Mouse (Mus musculus) testis, adult 2 months (tissue): Measurements from ENCODE around the gene Micu1. TPM values are rescaled to one million over a fixed set of nuclear protein-coding genes. Genes with fewer than 3 reads are reported as not detected.

Experiments used
- H3K27ac ChIP-seq: fragments of 200-500 bp; 2 replicates; pipeline ENCODE4 v1.5.1; 2012; ENCODE audit warnings: low read depth, low read length; ENCODE audit not compliant: control insufficient read depth, insufficient read depth
- H3K27me3 ChIP-seq: fragments of 200-500 bp; 2 replicates; pipeline ENCODE4 v1.6.1; 2012; ENCODE audit warnings: mild to moderate bottlenecking, low read length, moderate library complexity; ENCODE audit not compliant: control insufficient read depth, insufficient read depth
- H3K36me3 ChIP-seq: fragments of 200-500 bp; 2 replicates; pipeline ENCODE4 v1.6.1; 2012; ENCODE audit warnings: mild to moderate bottlenecking, low read length; ENCODE audit not compliant: control insufficient read depth, insufficient read depth
- H3K4me1 ChIP-seq: fragments of 200-500 bp; 2 replicates; pipeline ENCODE4 v1.6.1; 2012; ENCODE audit warnings: low read length; ENCODE audit not compliant: control insufficient read depth, insufficient read depth
- H3K4me3 ChIP-seq: fragments of 200-500 bp; 2 replicates; pipeline ENCODE4 v1.5.1; 2012; ENCODE audit warnings: low read depth, mild to moderate bottlenecking, low read length, moderate library complexity, mixed read lengths; ENCODE audit not compliant: control insufficient read depth
- CTCF ChIP-seq: fragments of 200-500 bp; IDR thresholded peaks from 2 replicates; pipeline ENCODE4 v1.5.1; 2012; ENCODE audit warnings: low read depth, mild to moderate bottlenecking, inconsistent platforms, low read length, moderate library complexity; ENCODE audit not compliant: control insufficient read depth, insufficient read depth, insufficient replicate concordance
- POLR2A ChIP-seq: fragments of 200-500 bp; IDR thresholded peaks from 2 replicates; pipeline ENCODE4 v1.6.1; 2012; ENCODE audit warnings: low read depth, mild to moderate bottlenecking, inconsistent platforms, low read length, moderate library complexity; ENCODE audit not compliant: control insufficient read depth
- polyA plus RNA-seq: library from polyadenylated mRNA; depleted of rRNA; stranded (reverse); fragments of >200 nt; gene quantifications from 2 replicates; pipeline ENCODE4 v1.2.3, GENCODE M21; 2012

Gene Micu1
- polyA plus RNA-seq, 1 experiment = 33.6 TPM

- H3K27me3 ChIP-seq = no peaks in the 10 kb centered on the region
- no peaks in the 10 kb centered on the region for H3K4me1 ChIP-seq
- no peak overlapping the region for H3K4me3 ChIP-seq
- TF ChIP-seq CTCF (no peak), POLR2A (no peak)
- no peaks in the 10 kb centered on the region for H3K36me3 ChIP-seq
- no peak overlapping the region for H3K27ac ChIP-seq
Observed at GRCm38 (mm10) chr10:59774141-59774534, 71.9 kb downstream of the Micu1 start.

DNA sequence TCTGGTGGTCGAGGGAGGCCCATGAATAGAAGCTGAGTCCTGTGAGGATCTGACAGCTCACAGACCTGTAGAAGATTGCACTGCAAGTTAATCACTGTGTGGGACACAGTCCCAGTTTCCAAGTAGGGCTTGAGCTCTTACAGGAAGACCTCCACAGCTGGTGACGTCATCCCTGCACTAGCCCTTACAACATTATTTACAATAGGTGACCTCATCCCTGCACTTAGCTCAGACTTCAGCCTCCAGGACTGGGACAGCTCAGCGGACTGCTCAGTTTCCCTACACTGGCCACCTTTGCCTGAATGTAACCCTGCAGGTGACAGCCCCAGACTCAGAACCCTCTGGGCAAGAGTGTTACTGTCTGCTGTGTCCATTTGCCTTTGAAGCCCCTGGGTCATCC, 75.0 kb downstream of the Micu1 start:
- no peak overlapping the region for H3K27ac ChIP-seq
- no peak for TF ChIP-seq CTCF
- no peak for TF ChIP-seq POLR2A

GRCm38 (mm10) chr10:59778137-59778710, 75.9 kb downstream of the Micu1 start:
- Histone ChIP-seq H3K36me3 (no peaks in the 10 kb centered on the region), H3K27me3 (no peaks in the 10 kb centered on the region), H3K4me3 (no peak overlapping the region), H3K27ac (no peak overlapping the region), H3K4me1 (no peaks in the 10 kb centered on the region)
- TF ChIP-seq CTCF (no peak), POLR2A (no peak)

More for the DNA sequence above, 75.0 kb downstream of the Micu1 start:
- Histone ChIP-seq H3K4me3 (no peak overlapping the region), H3K36me3 (no peaks in the 10 kb centered on the region), H3K4me1 (no peaks in the 10 kb centered on the region), H3K27me3 (no peaks in the 10 kb centered on the region)

GRCm38 (mm10) chr10:59780698-59781097, 78.4 kb downstream of the Micu1 start:
- Histone ChIP-seq H3K4me1 (no peaks in the 10 kb centered on the region), H3K4me3 (no peak overlapping the region), H3K36me3 (no peaks in the 10 kb centered on the region), H3K27me3 (no peaks in the 10 kb centered on the region), H3K27ac (no peak overlapping the region)
- no peak for TF ChIP-seq POLR2A
- no peak for TF ChIP-seq CTCF

DNA sequence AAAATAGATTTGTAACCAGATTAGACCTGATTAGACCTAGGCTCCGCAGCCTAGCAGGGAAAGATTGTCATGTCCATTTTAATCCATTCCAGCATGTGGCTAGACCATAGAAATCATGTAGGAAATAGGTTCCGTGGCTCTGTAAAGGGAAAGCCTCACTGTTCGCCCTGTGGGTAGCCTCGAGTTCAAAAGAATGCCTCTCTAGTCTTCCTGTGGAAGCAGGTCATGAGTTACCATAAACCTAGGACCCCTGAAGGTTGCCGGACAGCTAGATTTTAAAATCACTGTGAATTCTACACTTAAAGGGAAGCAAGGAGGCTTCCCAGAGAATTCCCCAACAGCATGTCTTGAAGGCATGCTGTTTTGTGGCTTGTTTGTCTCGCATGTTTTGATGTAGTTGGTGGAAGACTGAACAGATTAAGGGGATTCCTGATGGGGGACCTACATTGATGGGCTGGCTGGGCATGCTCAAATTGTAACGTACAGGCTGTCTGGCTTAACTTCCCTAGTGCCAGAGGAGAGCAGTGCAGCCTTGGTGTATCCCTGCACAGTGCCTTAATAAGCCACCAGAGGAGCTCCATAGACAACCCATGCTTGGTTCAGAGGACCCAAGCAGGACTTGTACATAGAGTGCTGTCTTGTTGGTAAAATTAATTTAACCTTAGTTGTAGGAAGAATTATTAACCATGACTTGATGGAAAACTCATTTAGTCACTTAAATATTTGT, 79.1 kb downstream of the Micu1 start:
- H3K27ac ChIP-seq = no peak overlapping the region
- no peaks in the 10 kb centered on the region for H3K27me3 ChIP-seq
- no peaks in the 10 kb centered on the region for H3K4me1 ChIP-seq
- TF ChIP-seq POLR2A (no peak), CTCF (no peak)
- H3K4me3 ChIP-seq = no peak overlapping the region
- no peaks in the 10 kb centered on the region for H3K36me3 ChIP-seq

GRCm38 (mm10) chr10:59784731-59785685, 82.7 kb downstream of the Micu1 start:
- Histone ChIP-seq H3K27me3 (no peaks in the 10 kb centered on the region), H3K27ac (no peak overlapping the region), H3K4me1 (no peaks in the 10 kb centered on the region), H3K36me3 (no peaks in the 10 kb centered on the region), H3K4me3 (no peak overlapping the region)
- no peak for TF ChIP-seq POLR2A
- no peak for TF ChIP-seq CTCF

DNA sequence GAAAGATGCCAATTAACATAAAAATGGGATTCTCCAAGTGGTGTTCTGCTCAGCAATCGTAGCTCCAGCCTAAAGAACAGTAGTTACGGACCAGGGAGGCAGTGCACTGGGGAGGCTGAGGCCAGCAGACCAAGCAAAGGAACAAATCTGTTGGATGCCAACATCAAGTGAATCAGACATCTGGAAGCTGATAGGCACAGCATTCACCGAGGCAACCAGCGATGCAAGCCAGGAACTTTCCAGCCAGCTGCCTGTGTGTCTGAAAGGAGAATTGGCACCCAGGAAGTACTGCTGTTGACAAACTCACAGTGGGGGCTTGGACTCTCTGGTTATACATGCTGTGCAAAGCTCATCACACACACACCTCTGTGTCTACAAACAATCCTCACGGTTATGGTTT, 84.0 kb downstream of the Micu1 start:
- TF ChIP-seq POLR2A (no peak), CTCF (no peak)
- Histone ChIP-seq H3K27ac (no peak overlapping the region), H3K4me3 (no peak overlapping the region)

More for the DNA sequence above, 84.0 kb downstream of the Micu1 start:
- Histone ChIP-seq H3K36me3 (no peaks in the 10 kb centered on the region), H3K4me1 (no peaks in the 10 kb centered on the region), H3K27me3 (no peaks in the 10 kb centered on the region)
